Mouse (Mus musculus) urinary bladder, adult 2 months (tissue): ENCODE results near the gene Ust. TPM values are rescaled to one million over a fixed set of nuclear protein-coding genes. Genes with fewer than 3 reads are reported as not detected.

Experiments used
- DNase-seq: peaks from one replicate; pipeline ENCODE4 v3.0.0; 2022; ENCODE audit warnings: low spot score
- polyA plus RNA-seq: library from polyadenylated mRNA; depleted of rRNA; stranded (reverse); fragments of >200 nt; gene quantifications from 2 replicates; pipeline ENCODE4 v1.2.3, GENCODE M21; 2012

Ust gene
- polyA plus RNA-seq, 1 experiment: 5.7 TPM

- no peak for DNase-seq
Measured at GRCm38 (mm10) chr10:8176351-8177053, 342.1 kb downstream of the Ust start.

- no peak for DNase-seq
Measured at GRCm38 (mm10) chr10:8176008-8176350, 342.6 kb downstream of the Ust start.

GRCm38 (mm10) chr10:8174697-8175096 is 343.9 kb downstream of the Ust start:
- no peak for DNase-seq

GRCm38 (mm10) chr10:8174230-8174629 is 344.4 kb downstream of the Ust start:
- DNase-seq: no peak

- DNase-seq: no peak
Measured at GRCm38 (mm10) chr10:8173032-8173431, 345.6 kb downstream of the Ust start.

- no peak for DNase-seq
Measured at GRCm38 (mm10) chr10:8171556-8171955, 347.1 kb downstream of the Ust start.
